Mouse (Mus musculus): Measurements from ENCODE around the gene Gm6812.
"Not testable (repeated sequence)": the region's sequence is repeated elsewhere in the genome, so short reads cannot be mapped to it uniquely, and the experiment has no call there.

Gm6812 gene

GRCm38 (mm10) chrX:68892953-68893352, at the start of gene Gm6812:
TSS of gene Gm6812 (minus strand) at chrX:68893053.
- DNase-seq (ENCODE audit: low read depth, low spot score): not testable (repeated sequence)

GRCm38 (mm10) chrX:68865145-68865544, 27.7 kb downstream of the Gm6812 start:
- DNase-seq (ENCODE audit: low read depth, low spot score): no peak
